8 mouse cellular contexts compared by ENCODE assay signal in genomic region chr11:60914491-60914890, GRCm38 (mm10). TPM values are rescaled to one million over a fixed set of nuclear protein-coding genes. Genes with fewer than 3 reads are reported as not detected.
DNase-seq lines count a peak whose midpoint lies in the region; ATAC-seq lines count a peak whose summit lies in the region.

Gene Natd1 (minus strand): TSS chr11:60914750.

- no peaks in the 10 kb centered on the region for H3K9me3 ChIP-seq in kidney, embryonic 16.5 days (ENCODE audit: low read length)
- no peaks in the 10 kb centered on the region for H3K9me3 ChIP-seq in forebrain, embryonic 10.5 days
- no peaks in the 10 kb centered on the region for H3K9me3 ChIP-seq in midbrain, embryonic 15.5 days

- H3K4me3 ChIP-seq in kidney, embryonic 16.5 days (ENCODE audit: low read length), result peak within 1 kb of the TSS; percentile 91
- peak within 1 kb of the TSS; percentile 99 for H3K4me3 ChIP-seq in forebrain, embryonic 10.5 days
- H3K4me3 ChIP-seq in midbrain, embryonic 15.5 days, result peak within 1 kb of the TSS; percentile 100

- H3K4me1 ChIP-seq in kidney, embryonic 16.5 days (ENCODE audit: insufficient read depth, low read length), result peaks cover 36% of the 10 kb centered on the region
- H3K4me1 ChIP-seq in forebrain, embryonic 10.5 days, result peaks cover 45% of the 10 kb centered on the region
- H3K4me1 ChIP-seq in midbrain, embryonic 15.5 days, result peaks cover 35% of the 10 kb centered on the region

- H3K27ac ChIP-seq in kidney, embryonic 16.5 days (ENCODE audit: low read length), result peak within 1 kb of the TSS; percentile 76
- peak within 1 kb of the TSS; percentile 89 for H3K27ac ChIP-seq in forebrain, embryonic 10.5 days
- peak within 1 kb of the TSS; percentile 84 for H3K27ac ChIP-seq in midbrain, embryonic 15.5 days

- H3K9ac ChIP-seq in kidney, embryonic 16.5 days (replicated peaks; ENCODE audit: low read length), result peak within 1 kb of the TSS; percentile 89
- H3K9ac ChIP-seq in midbrain, embryonic 15.5 days, result peak within 1 kb of the TSS; percentile 98

- 28% methylated on average over 7 of the region's 7 CpGs for WGBS in kidney, embryonic 16.5 days
- 46% methylated on average over 7 of the region's 7 CpGs for WGBS in forebrain, embryonic 10.5 days
- WGBS in midbrain, embryonic 15.5 days, result 33% methylated on average over 7 of the region's 7 CpGs

- no peaks in the 10 kb centered on the region for H3K27me3 ChIP-seq in kidney, embryonic 16.5 days (ENCODE audit: insufficient read depth, low read length)
- H3K27me3 ChIP-seq in forebrain, embryonic 10.5 days (ENCODE audit: poor library complexity, severe bottlenecking), result no peaks in the 10 kb centered on the region
- no peaks in the 10 kb centered on the region for H3K27me3 ChIP-seq in midbrain, embryonic 15.5 days (replicated peaks)

- no peaks in the 10 kb centered on the region for H3K36me3 ChIP-seq in kidney, embryonic 16.5 days (ENCODE audit: insufficient read depth, low read length)
- H3K36me3 ChIP-seq in forebrain, embryonic 10.5 days (replicated peaks), result no peaks in the 10 kb centered on the region
- H3K36me3 ChIP-seq in midbrain, embryonic 15.5 days (replicated peaks), result no peaks in the 10 kb centered on the region

- DNase-seq in kidney, postnatal 10 days, result no peak
- peak; percentile 32 for DNase-seq in MN1 (ENCODE audit: low spot score)
- DNase-seq in forebrain, embryonic 10.5 days (ENCODE audit: extremely low spot score, low spot score), result no peak
- peak; percentile 23 for DNase-seq in induced T-regulatory cell, adult 2 months (ENCODE audit: low read depth)
- DNase-seq in natural killer cell, adult 2 months (ENCODE audit: low spot score in 2 of 2), result no peak

- no peak for ATAC-seq in kidney, embryonic 16.5 days (ENCODE audit: low FRiP score, low TSS enrichment)
- ATAC-seq in midbrain, embryonic 15.5 days (replicated peaks), result no peak
- ATAC-seq in granulocyte monocyte progenitor cell, adult 5-6 weeks (replicated peaks; ENCODE audit: poor library complexity, severe bottlenecking), result no peak

- peak within 1 kb of the TSS; percentile 64 for H3K4me2 ChIP-seq in kidney, embryonic 16.5 days (replicated peaks; ENCODE audit: low read depth, low read length)
- H3K4me2 ChIP-seq in midbrain, embryonic 15.5 days, result peak within 1 kb of the TSS; percentile 89

RNA-seq across cellular contexts. Expression of gene Natd1, which starts in this region (rescaled TPM):
- 29.9 and 31.2 TPM in 2 replicates for polyA plus RNA-seq in kidney, embryonic 16.5 days (2015; fragmentation: Nextera tagmentation; extraction: Ambion mirVana)
- polyA plus RNA-seq in forebrain, embryonic 10.5 days (2016; fragmentation: Nextera tagmentation; extraction: Ambion mirVana), result 20.1 and 23.0 TPM in 2 replicates
- 31.6 and 39.2 TPM in 2 replicates for polyA plus RNA-seq in midbrain, embryonic 15.5 days (2015; fragmentation: Nextera tagmentation; extraction: Ambion mirVana)
- 1.6 and 4.7 TPM in 2 replicates for total RNA-seq in granulocyte monocyte progenitor cell, adult 5-6 weeks (2014; fragmentation: Nextera tagmentation)
- total RNA-seq in granulocyte monocyte progenitor cell, adult 5-6 weeks (2017), result 1.3 and 2.1 TPM in 2 replicates

Comparison
In these comparisons a context has a peak if more than half of its experiments do, and no peak if none do; other contexts are left out.
1. DNase-seq: peak in MN1 (single experiment) and induced T-regulatory cell, adult 2 months (single experiment); none in kidney, postnatal 10 days (single experiment), forebrain, embryonic 10.5 days (single experiment) and natural killer cell, adult 2 months (0 of 2).
2. Peak in every context shown above with its lines, with median percentiles within 50 percentile points of each other: H3K27ac ChIP-seq and H3K4me3 ChIP-seq.